Mouse (Mus musculus) ES-E14 (cell line): ENCODE results near the gene Neu2. TPM values are rescaled to one million over a fixed set of nuclear protein-coding genes. Genes with fewer than 3 reads are reported as not detected.

Experiments
- DNase-seq: peaks from one replicate; pipeline ENCODE4 v3.0.0-alpha.2; 2013; ENCODE audit warnings: low read depth, low spot score
- H3K27ac ChIP-seq: 2 replicates; pipeline ENCODE4 v1.5.1; 2012; ENCODE audit warnings: low read depth, mild to moderate bottlenecking, low read length, moderate library complexity, mixed read lengths; ENCODE audit not compliant: poor library complexity, insufficient read depth, severe bottlenecking
- H3K36me3 ChIP-seq: 2 replicates; pipeline ENCODE4 v1.6.1; 2012; ENCODE audit warnings: mild to moderate bottlenecking, low read length, moderate library complexity, mixed read lengths; ENCODE audit not compliant: control insufficient read depth, poor library complexity, insufficient read depth, severe bottlenecking
- H3K4me1 ChIP-seq, 2 experiments: fragments of 150-350 bp in 1 of 2; sonication (generic) in 1 of 2; 2 replicates each; pipeline ENCODE4 v1.6.1; 2012; ENCODE audit warnings: low read length in 2 of 2, mild to moderate bottlenecking in 1 of 2, mixed read lengths in 1 of 2; ENCODE audit not compliant: control insufficient read depth in 2 of 2, insufficient read depth in 2 of 2, poor library complexity in 1 of 2
- H3K4me3 ChIP-seq, 2 experiments: fragments of 150-350 bp in 1 of 2; sonication (generic) in 1 of 2; 2 replicates each; pipeline ENCODE4 v1.5.1; 2012; ENCODE audit warnings: low read length in 2 of 2, low read depth in 1 of 2, mild to moderate bottlenecking in 1 of 2, mixed read lengths in 1 of 2; ENCODE audit not compliant: insufficient read depth in 1 of 2, poor library complexity in 1 of 2, severe bottlenecking in 1 of 2
- H3K9ac ChIP-seq: 2 replicates; pipeline ENCODE4 v1.6.1; 2012; ENCODE audit warnings: low read depth, mild to moderate bottlenecking, low read length, mixed read lengths; ENCODE audit not compliant: poor library complexity, insufficient read depth, severe bottlenecking
- H3K9me3 ChIP-seq: fragments of 150-350 bp; sonication (generic); 2 replicates; pipeline ENCODE4 v1.6.1; 2012; ENCODE audit warnings: low read depth, mild to moderate bottlenecking, low read length; ENCODE audit not compliant: control insufficient read depth, insufficient read depth
- CHD2 ChIP-seq: IDR thresholded peaks from 2 replicates; pipeline ENCODE4 v1.6.1; 2014; ENCODE audit warnings: mild to moderate bottlenecking, low read depth, low read length, inconsistent platforms
- HCFC1 ChIP-seq: IDR thresholded peaks from 2 replicates; pipeline ENCODE4 v1.6.1; 2012; ENCODE audit warnings: low read length, inconsistent platforms, borderline replicate concordance; ENCODE audit not compliant: insufficient read depth
- MAFK ChIP-seq: IDR thresholded peaks from 2 replicates; pipeline ENCODE4 v1.6.1; 2014; ENCODE audit warnings: mild to moderate bottlenecking, low read depth, low read length, inconsistent platforms; ENCODE audit not compliant: insufficient read depth
- ZC3H11A ChIP-seq: IDR thresholded peaks from 2 replicates; pipeline ENCODE4 v1.6.1; 2012; ENCODE audit warnings: low read depth, mild to moderate bottlenecking, inconsistent platforms, low read length, borderline replicate concordance
- ZNF384 ChIP-seq: IDR thresholded peaks from 2 replicates; pipeline ENCODE4 v1.6.1; 2012; ENCODE audit warnings: low read depth, low read length, inconsistent platforms
- in situ Hi-C, 2 experiments: fragments of 600-800 bp; cut with MboI; formaldehyde crosslinking; loops; one replicate each; pipeline ENCODE4 v1.15.1; 2025; ENCODE audit warnings: low sequenced_read_pairs in 2 of 2, inconsistent platforms in 1 of 2; ENCODE audit not compliant: unreplicated experiment in 2 of 2
- total RNA-seq: library from RNA; depleted of rRNA; stranded (reverse); fragments of 300-350 nt; gene quantifications from 2 replicates; pipeline ENCODE4 v1.2.3, GENCODE M21; 2012

The Neu2 gene
- total RNA-seq, 1 experiment, result not detected

DNA sequence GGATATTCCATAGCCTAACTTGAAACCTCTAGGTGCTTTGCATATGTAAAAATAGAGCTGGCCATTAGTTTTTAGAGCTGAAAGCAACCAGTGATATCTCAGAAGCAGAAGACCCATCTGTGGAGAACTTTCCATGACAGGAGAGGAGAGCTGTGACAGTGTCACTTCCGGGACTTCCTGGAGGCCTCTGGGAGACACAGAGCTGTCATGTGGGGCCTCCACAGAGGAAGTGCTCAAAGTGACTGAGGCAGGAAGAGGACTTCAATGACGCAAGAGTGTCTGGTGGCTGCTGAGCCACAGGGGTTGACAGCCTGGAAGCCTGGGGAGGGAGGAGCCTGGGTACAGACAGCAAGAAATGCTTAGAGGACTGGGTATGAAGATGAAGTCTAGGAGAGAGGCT lies 116.7 kb downstream of the Neu2 start:
- no peak overlapping the region for H3K27ac ChIP-seq
- no peak for TF ChIP-seq HCFC1
- no peak for TF ChIP-seq CHD2
- TF ChIP-seq MAFK, result no peak
- no peak for TF ChIP-seq ZNF384
- TF ChIP-seq ZC3H11A, result no peak
- DNase-seq, result no peak
- in situ Hi-C loops, result no loop called here
- no peaks in the 10 kb centered on the region for H3K36me3 ChIP-seq
- H3K9ac ChIP-seq, result no peak overlapping the region
- H3K4me1 ChIP-seq, result no peaks in the 10 kb centered on the region
- H3K9me3 ChIP-seq, result no peaks in the 10 kb centered on the region
- H3K4me3 ChIP-seq, result no peak overlapping the region

DNA sequence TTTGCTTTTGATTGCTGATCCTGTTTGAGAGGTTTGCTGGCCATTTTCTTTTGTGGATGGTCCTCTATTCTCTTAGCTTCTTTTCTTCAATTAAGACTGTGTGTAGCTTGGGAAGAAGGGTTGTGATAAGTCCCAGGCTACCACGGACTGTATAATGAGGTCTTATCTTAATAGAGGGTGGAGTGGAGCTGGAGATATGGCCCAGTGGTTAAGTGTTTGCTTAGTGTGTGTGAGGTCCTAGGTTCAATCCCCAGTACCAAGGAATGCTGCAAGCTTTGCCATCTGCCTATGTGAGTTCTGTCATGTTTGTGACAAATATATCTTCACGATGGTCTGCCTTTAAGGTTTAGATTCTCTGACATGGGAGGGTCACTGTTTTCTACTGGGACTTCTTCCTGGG lies 118.4 kb downstream of the Neu2 start:
- H3K36me3 ChIP-seq, result no peaks in the 10 kb centered on the region
- H3K4me1 ChIP-seq, result no peaks in the 10 kb centered on the region
- DNase-seq, result no peak
- no peaks in the 10 kb centered on the region for H3K9me3 ChIP-seq
- H3K9ac ChIP-seq, result no peak overlapping the region
- H3K4me3 ChIP-seq, result no peak overlapping the region
- in situ Hi-C loops, result no loop called here
- TF ChIP-seq ZC3H11A (no peak), HCFC1 (no peak), MAFK (no peak), ZNF384 (no peak)
- H3K27ac ChIP-seq, result no peak overlapping the region

DNA sequence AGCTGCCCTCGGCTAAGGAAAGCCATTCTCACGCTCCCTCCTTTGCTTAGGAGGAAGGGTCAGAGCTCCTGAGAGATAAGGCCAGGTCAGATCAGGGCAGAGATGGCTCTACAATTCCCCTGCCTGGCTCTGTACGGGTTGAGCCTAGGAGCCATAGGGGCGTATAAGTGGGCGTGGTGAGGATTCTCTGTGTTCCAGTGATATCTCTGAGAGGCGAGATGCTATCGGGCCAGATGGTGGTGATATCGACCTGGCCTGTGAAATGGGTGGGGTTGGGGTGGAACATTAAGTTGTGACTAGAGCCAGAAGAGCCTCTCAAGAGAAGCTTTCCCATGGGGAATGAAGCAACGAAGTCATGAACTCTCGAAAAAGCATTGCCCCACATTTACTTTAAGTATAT lies 121.9 kb downstream of the Neu2 start:
- no peaks in the 10 kb centered on the region for H3K9me3 ChIP-seq
- no peak overlapping the region for H3K27ac ChIP-seq
- no peak overlapping the region for H3K9ac ChIP-seq
- in situ Hi-C loops, result no loop called here
- H3K4me1 ChIP-seq, result peaks cover 0 to 2% of the 10 kb centered on the region in 2 experiments; a peak in 1 of 4 replicates
- H3K36me3 ChIP-seq, result no peaks in the 10 kb centered on the region
- no peak for DNase-seq
- no peak overlapping the region for H3K4me3 ChIP-seq
- TF ChIP-seq MAFK (no peak), CHD2 (no peak), HCFC1 (no peak), ZC3H11A (no peak)

- Histone ChIP-seq H3K4me3 (no peak overlapping the region), H3K36me3 (no peaks in the 10 kb centered on the region), H3K4me1 (peaks cover 0 to 4% of the 10 kb centered on the region in 2 experiments; a peak in 1 of 4 replicates), H3K9ac (no peak overlapping the region), H3K9me3 (no peaks in the 10 kb centered on the region), H3K27ac (no peak overlapping the region)
- TF ChIP-seq ZNF384 (no peak), CHD2 (no peak), ZC3H11A (no peak), HCFC1 (no peak), MAFK (no peak)
- DNase-seq, result no peak
- in situ Hi-C loops, result no loop called here
These were observed 122.5 kb downstream of the Neu2 start for GRCm38 (mm10) chr1:87632163-87632562.

DNA sequence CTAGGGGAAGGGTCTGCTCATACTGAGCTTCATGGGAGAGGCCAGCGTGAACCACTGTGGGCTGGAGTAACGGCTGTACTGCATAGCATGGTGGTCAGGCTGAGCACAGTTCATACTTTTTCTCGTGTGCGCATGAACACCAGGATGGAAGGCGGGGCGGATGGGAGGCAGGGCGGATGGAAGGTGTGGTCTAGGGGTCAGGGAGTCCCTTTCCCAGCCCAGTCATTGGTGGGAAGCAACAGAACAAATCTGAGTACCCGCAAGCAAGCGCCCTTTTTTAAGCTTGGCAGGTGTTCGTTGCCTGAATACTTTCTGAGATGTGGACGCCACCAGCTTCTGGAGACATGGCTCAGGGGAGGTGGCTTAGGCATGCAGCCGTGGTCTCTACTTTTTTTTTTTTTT lies 127.0 kb downstream of the Neu2 start:
- no peaks in the 10 kb centered on the region for H3K9me3 ChIP-seq
- no peak overlapping the region for H3K9ac ChIP-seq
- no peak overlapping the region for H3K27ac ChIP-seq
- in situ Hi-C loops, result no loop called here
- H3K36me3 ChIP-seq, result no peaks in the 10 kb centered on the region
- DNase-seq, result no peak
- peak overlapping the region in 1 of 2 experiments; percentile 2; a peak in 1 of 4 replicates for H3K4me3 ChIP-seq
- H3K4me1 ChIP-seq, result peaks cover 0 to 9% of the 10 kb centered on the region in 2 experiments; a peak in 1 of 4 replicates
- TF ChIP-seq ZNF384 (peak; percentile 81), ZC3H11A (no peak)
